Mouse (Mus musculus) liver (tissue): ENCODE results near the gene Ugt1a9.
"Not testable (repeated sequence)": the region's sequence is repeated elsewhere in the genome, so short reads cannot be mapped to it uniquely, and the experiment has no call there.

Experiments used
- DNase-seq: peaks from one replicate; pipeline ENCODE4 v3.0.0-alpha.2; 2020; ENCODE audit warnings: mixed read lengths

Ugt1a9 gene

GRCm38 (mm10) chr1:88222216-88222615 lies 151.6 kb downstream of the Ugt1a9 start:
- DNase-seq = no peak

GRCm38 (mm10) chr1:88223011-88223515 lies 152.5 kb downstream of the Ugt1a9 start:
- DNase-seq = not testable (repeated sequence)

- no peak for DNase-seq
Observed at GRCm38 (mm10) chr1:88223591-88223990, 153.0 kb downstream of the Ugt1a9 start.

DNA sequence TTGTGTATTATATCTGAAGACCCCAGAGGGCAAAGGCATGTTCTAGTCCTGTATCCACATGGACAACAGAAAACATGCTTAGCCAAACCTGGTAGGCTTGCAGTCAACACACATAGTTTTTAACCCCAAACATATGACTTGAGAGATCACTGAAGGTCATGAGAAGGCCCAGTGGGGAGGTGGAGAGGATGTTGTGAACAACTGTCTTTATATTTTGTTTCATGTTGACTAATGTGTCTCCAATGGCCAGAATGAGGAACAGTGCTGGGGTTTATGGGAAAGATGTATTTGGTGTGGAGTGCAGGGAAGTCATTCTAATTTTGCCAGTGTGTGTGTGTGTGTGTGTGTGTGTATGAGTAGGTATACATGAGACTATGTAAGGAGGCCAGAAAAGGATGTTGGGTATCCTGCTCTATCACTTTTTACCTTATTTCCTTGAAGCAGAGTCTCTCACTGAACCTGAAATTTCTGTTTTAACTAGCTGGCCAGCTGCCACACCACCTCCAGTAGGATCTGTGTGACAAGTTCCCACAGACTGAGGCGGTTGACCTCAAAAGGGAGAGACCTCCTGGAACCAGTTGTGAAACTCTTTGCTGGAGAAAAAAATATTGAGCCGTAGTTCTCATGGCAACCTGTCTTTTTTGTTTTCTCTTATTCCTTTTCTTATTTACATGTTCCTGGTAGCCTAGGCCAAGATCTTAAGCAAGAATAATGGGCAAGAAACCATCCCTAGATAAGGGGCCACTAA lies 153.6 kb downstream of the Ugt1a9 start:
- no peak for DNase-seq

- DNase-seq = not testable (repeated sequence)
Observed at GRCm38 (mm10) chr1:88225301-88225700, 154.7 kb downstream of the Ugt1a9 start.

- DNase-seq = no peak
Observed at GRCm38 (mm10) chr1:88225741-88226140, 155.1 kb downstream of the Ugt1a9 start.

- DNase-seq = no peak
Observed at GRCm38 (mm10) chr1:88226670-88227379, 156.2 kb downstream of the Ugt1a9 start, which contains the start of gene Mroh2a. Mroh2a (plus strand) TSS chr1:88226986.

DNA sequence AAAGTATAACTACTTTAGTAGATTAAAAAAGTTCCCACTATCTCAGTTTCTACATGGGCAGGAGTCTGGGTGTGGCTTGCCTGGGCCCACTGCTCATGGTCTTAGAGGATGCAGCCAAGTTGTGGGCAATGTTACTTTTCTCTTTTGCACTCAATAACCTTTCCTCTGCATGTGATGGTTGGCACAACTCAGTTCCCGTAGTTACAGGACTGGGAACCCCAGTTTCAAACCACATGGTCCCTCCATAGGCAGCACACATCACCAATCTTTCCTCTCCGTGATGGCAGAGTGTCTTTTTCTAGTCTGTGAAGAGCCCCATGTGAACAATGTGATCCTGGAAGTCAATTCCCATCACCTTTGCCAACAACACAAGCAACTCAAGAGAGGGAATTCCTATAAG lies 156.9 kb downstream of the Ugt1a9 start:
- no peak for DNase-seq

GRCm38 (mm10) chr1:88228121-88228520 lies 157.5 kb downstream of the Ugt1a9 start:
- DNase-seq = no peak

DNA sequence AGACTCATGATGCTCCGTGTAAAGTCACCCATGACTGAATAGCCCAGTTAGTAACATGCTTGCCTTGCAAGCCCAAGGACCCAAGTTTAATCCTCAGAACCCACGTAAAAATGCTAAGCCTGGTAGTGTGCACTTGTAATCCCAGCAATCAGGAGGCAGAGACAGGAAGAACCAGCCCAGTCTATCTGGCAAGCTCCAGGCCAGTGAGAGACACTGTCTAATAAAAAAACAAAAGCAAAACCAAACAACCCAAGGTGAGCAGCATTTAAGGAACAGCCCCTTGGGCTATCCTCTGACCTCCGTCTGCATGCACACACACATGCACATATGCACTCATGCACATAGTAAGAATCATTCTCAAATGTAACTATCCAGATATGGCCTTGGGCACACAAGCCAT lies 159.0 kb downstream of the Ugt1a9 start:
- DNase-seq = no peak

GRCm38 (mm10) chr1:88229986-88230385 lies 159.4 kb downstream of the Ugt1a9 start:
- DNase-seq = no peak

GRCm38 (mm10) chr1:88230421-88230820 lies 159.8 kb downstream of the Ugt1a9 start:
- DNase-seq = no peak

GRCm38 (mm10) chr1:88230981-88231802 lies 160.6 kb downstream of the Ugt1a9 start:
- no peak for DNase-seq

DNA sequence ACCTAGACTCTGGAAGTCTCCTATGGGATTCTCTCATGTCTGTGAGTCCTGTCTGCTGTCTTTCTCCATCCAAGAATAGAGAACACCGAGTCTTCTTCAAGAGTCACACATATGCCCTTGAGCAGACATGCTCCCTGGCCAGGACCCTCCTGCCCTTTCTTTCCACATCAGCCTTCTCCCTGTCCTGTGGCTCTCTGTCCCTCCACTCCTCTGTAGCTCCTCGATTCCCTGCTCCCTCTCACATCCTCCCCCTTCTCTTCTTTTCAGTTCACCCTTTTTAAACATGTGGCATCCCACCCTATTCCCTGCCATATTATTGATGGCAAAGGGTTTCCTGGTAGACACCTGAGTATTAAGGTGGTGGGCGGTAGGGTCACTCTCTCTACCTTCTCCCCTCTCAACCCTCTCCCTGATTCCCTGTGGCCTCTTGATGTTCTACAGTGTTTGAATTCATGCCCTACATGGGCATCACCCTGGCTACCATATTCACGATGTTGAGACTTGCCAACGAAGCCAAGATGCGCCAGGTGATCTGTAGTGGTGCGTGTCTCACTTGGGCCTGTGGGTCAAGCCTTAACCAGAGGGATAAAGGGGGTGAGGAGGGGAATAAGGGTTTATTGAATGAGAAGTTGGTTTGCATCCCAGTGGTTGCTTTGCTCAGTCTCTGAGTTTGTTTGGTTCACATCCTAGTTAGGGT lies 161.4 kb downstream of the Ugt1a9 start:
- no peak for DNase-seq

GRCm38 (mm10) chr1:88232664-88233380 lies 162.2 kb downstream of the Ugt1a9 start:
- DNase-seq = no peak

- no peak for DNase-seq
Observed at GRCm38 (mm10) chr1:88233421-88234247, 163.0 kb downstream of the Ugt1a9 start.

DNA sequence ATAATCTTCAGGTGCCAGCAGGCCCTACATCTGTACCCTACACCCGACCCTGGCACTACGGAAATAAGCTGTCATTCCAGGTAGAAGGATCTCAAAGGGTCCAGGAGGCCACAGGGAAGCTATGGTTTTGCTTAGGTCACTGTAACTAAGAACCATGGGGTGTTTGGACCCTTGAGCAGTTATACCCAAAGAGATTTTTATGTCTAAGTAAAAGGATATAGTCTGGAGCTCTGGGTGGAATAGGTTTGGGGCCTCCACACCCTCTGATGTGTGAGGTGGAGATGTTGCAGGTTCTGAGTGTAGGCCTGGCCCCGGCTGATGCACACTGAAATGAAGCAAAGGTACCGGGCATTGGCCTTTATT lies 163.6 kb downstream of the Ugt1a9 start:
- DNase-seq = no peak

GRCm38 (mm10) chr1:88234646-88235045 lies 164.0 kb downstream of the Ugt1a9 start:
- DNase-seq = no peak

GRCm38 (mm10) chr1:88235046-88235893 lies 164.7 kb downstream of the Ugt1a9 start:
- no peak for DNase-seq

GRCm38 (mm10) chr1:88235894-88236415 lies 165.4 kb downstream of the Ugt1a9 start:
- no peak for DNase-seq
